Mouse (Mus musculus): Measurements from ENCODE around the gene Scyl1.

GRCm38 (mm10) chr19:5796573-5797111 is 25.4 kb upstream of the Scyl1 start:
- no peak for TF ChIP-seq POLR2A (IDR thresholded peaks at IDR 0.05; ENCODE audit: low read depth, low read length)
- TF ChIP-seq CTCF (IDR thresholded peaks at IDR 0.05; ENCODE audit: extremely low read depth, insufficient read length, insufficient replicate concordance, low read depth, low read length), result no peak

Measured in small intestine, adult 2 months (tissue).